Mouse (Mus musculus) liver, embryonic 11.5 days (tissue): ENCODE data around the gene Rps6kb2. TPM values are rescaled to one million over a fixed set of nuclear protein-coding genes. Genes with fewer than 3 reads are reported as not detected.

Source experiments
- ATAC-seq: fragments of 200-750 bp; cut with Nextera tagmentation; replicated peaks from 2 replicates; pipeline ENCODE4 v1.8.0; 2017; ENCODE audit warnings: moderate number of reproducible peaks, mild to moderate bottlenecking, moderate TSS enrichment, moderate library complexity; ENCODE audit not compliant: low FRiP score
- DNase-seq: peaks from one replicate; pipeline ENCODE4 v3.0.0-alpha.2; 2017; ENCODE audit warnings: low spot score
- H3K27ac ChIP-seq: fragments of 300-500 bp; sonication (generic); 2 replicates; pipeline ENCODE4 v1.5.1; 2014; ENCODE audit warnings: mild to moderate bottlenecking, low read depth, low read length, control low read depth
- H3K27me3 ChIP-seq: fragments of 300-500 bp; sonication (generic); replicated peaks from 2 replicates; pipeline ENCODE4 v1.6.1; 2014; ENCODE audit warnings: low read length, mixed read lengths; ENCODE audit not compliant: control insufficient read depth, insufficient read depth
- H3K36me3 ChIP-seq: fragments of 300-500 bp; sonication (generic); 2 replicates; pipeline ENCODE4 v1.6.1; 2014; ENCODE audit warnings: mild to moderate bottlenecking, low read length, moderate library complexity, mixed read lengths; ENCODE audit not compliant: control insufficient read depth, insufficient read depth
- H3K4me1 ChIP-seq: fragments of 300-500 bp; sonication (generic); replicated peaks from 2 replicates; pipeline ENCODE4 v1.6.1; 2014; ENCODE audit warnings: low read length, mixed read lengths; ENCODE audit not compliant: control insufficient read depth, insufficient read depth
- H3K4me2 ChIP-seq: fragments of 300-500 bp; sonication (generic); 2 replicates; pipeline ENCODE4 v1.6.1; 2014; ENCODE audit warnings: mild to moderate bottlenecking, control low read depth, moderate library complexity
- H3K4me3 ChIP-seq: fragments of 300-500 bp; sonication (generic); 2 replicates; pipeline ENCODE4 v1.5.1; 2014; ENCODE audit warnings: low read depth, low read length, control low read depth
- H3K9ac ChIP-seq: fragments of 300-500 bp; sonication (generic); 2 replicates; pipeline ENCODE4 v1.6.1; 2014; ENCODE audit warnings: low read depth, low read length, control low read depth
- H3K9me3 ChIP-seq: fragments of 300-500 bp; sonication (generic); 2 replicates; pipeline ENCODE4 v1.6.1; 2016; ENCODE audit warnings: low read length, inconsistent platforms, mixed read lengths; ENCODE audit not compliant: control insufficient read depth
- WGBS: fragments of 180-500 bp; shearing (Covaris S2); extraction: QIAGEN DNeasy Blood & Tissue Kit; methylation state at CpG from one replicate; pipeline ENCODE4 v1.1.7; 2014; 5-methylcytosine and 5-hydroxymethylcytosine counted together
- polyA plus RNA-seq: library from polyadenylated mRNA; unstranded; fragments of >200 nt; fragmentation: Nextera tagmentation; extraction: Ambion mirVana; gene quantifications from 2 replicates; pipeline ENCODE4 v1.2.1, GENCODE M21; 2014

Rps6kb2 gene
- polyA plus RNA-seq: 41.0 and 53.5 TPM in 2 replicates

DNA sequence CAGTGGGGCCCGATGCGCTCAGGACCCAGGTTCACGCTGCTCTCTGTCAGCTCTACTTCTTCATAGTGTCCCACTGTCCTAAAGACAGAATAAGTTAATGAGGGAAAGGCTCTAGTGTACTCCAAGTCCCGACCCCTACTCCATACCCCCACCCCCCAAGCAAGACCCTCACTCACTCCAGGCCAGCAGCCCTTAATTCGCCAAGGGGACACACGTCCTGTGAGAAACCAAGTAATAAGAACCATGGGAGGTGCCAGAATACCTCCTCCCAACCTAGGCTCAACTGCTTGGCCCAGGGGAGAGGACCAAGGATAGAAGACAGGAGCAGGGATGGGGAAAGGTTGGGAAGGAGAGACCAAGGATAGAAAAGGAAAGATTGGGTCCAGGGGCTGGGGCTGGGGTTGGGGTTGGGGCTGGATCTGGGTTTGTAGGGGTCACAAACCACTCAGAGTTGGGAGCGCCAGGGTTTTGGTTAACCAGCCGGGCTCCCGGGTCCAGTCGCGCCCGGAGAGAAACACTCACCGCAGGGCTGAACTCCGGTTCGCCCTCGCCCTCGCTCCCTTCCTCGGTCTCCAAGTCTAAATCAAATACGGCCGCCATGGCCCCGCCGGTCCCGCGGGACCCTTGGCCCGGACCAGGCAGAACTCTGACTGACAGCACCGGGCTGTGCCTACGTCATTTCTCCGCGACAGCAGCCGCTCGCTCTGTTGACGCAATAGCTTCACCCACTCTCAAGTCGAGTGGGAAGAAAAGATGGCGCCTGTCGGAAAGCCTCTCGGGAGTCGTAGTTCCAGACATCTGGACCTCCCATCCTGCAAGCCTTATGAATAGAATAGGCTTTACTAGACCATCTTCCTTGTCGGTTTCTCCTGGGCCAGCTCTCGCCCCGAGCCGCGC, at the start of gene Rps6kb2:
Gene Rps6kb2, minus strand, starts transcription at position 709 of the 897 bp plus-strand sequence.
- 0 out of 2 replicates have a peak within 1 kb of the TSS, but pooled peaks have one; percentile 22 for H3K27ac ChIP-seq
- no peaks in the 10 kb centered on the region for H3K9me3 ChIP-seq
- peaks cover 7% of the 10 kb centered on the region for H3K4me1 ChIP-seq
- peak within 1 kb of the TSS; percentile 94 for H3K4me2 ChIP-seq
- peak within 1 kb of the TSS; percentile 64 for H3K4me3 ChIP-seq
- DNase-seq (peak; percentile 91), ATAC-seq (peak; percentile 85)
- H3K27me3 ChIP-seq: no peaks in the 10 kb centered on the region
- peaks cover 18% of the 10 kb centered on the region for H3K36me3 ChIP-seq
- H3K9ac ChIP-seq: peak within 1 kb of the TSS; percentile 77
- WGBS: 7% methylated on average over 42 of the region's 42 CpGs

DNA sequence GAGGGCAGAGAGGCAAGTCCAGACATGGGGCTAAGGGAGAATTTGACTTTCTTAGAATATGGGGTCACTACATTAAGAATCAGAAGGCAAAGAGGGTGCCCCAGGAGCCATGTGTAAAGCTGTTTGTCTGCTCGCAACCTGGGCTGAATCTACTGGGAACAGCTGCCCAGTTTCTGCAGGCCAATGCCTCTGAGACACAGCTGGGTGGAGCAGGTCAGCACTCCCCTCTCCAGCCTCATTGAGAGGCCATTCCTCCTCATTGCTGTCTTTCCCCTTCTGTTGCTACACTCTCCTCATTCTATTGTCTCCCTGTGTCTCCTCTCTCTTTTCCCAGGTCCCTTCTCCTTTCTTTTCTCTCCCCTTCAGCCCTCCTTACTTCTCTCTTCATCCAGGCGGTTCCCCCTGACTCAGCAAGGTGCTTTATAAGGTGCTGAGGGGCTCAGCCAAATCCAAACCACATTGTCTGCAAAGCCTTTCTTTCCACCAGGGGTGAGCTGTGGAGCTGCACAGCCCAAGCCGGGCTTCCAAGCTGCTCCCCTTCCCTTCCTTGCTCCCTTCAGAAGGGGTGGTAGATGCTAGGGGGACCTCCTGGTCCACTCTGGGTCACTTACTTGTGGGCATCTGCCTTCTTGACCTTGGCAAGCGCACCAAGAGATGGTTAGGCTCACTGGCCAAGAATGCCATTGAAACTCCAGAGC, 48.9 kb upstream of the Rps6kb2 start:
- H3K27ac ChIP-seq: no peak overlapping the region
- no peaks in the 10 kb centered on the region for H3K9me3 ChIP-seq
- peaks cover 77% of the 10 kb centered on the region for H3K27me3 ChIP-seq
- H3K4me3 ChIP-seq: no peak overlapping the region
- no peak overlapping the region for H3K9ac ChIP-seq
- H3K4me1 ChIP-seq: peaks cover 29% of the 10 kb centered on the region
- no peaks in the 10 kb centered on the region for H3K36me3 ChIP-seq
- no peak overlapping the region for H3K4me2 ChIP-seq
- DNase-seq (no peak), ATAC-seq (no peak)
- WGBS: 40% methylated on average over 4 of the region's 4 CpGs

DNA sequence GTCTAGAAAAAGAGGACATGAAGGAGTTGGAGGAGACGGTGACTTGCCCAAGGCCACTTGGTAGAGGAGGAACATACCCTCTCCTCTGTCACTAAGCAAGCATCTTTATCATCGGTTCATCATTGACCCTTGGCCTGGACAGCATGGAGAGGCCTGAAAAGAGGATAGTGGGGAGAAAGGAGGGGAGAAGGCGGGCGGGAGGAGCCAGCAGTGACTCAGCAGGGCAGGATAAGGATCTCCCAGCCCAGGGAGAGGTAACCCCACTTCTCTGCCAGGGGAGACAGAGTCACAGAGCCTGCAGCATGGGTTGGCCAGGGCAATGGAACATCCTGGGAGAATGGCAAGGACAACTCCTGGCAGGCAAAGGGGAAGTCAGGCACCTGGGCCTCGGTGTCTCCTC, 45.4 kb upstream of the Rps6kb2 start:
- Histone ChIP-seq H3K27ac (no peak overlapping the region), H3K4me2 (no peak overlapping the region), H3K27me3 (peaks cover 48% of the 10 kb centered on the region), H3K36me3 (no peaks in the 10 kb centered on the region), H3K9ac (no peak overlapping the region), H3K4me3 (no peak overlapping the region), H3K9me3 (no peaks in the 10 kb centered on the region), H3K4me1 (peaks cover 5% of the 10 kb centered on the region)
- DNase-seq (no peak), ATAC-seq (no peak)
- WGBS: 58% methylated on average over 5 of the region's 5 CpGs

DNA sequence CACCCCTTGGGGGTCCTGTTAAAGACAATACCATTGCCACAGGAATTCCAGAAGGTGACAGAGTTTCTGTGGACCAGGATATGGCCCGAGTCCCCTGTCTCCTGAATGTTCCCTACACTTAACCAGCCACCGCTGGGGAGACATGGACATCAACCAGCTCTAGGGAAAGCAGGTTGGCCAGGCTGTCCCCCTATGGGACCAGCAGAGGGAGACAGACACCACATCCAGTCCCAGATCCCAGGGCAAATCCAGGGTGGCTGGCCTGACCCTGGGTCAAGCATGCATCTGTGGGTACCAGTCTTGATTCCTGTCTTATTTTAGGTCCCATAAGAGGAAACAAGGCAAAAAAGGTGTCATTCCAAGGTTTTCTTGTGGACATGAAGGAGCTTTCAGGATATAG, 43.8 kb upstream of the Rps6kb2 start:
- no peak for DNase-seq
- Histone ChIP-seq H3K4me3 (no peak overlapping the region), H3K4me2 (no peak overlapping the region), H3K27me3 (peaks cover 32% of the 10 kb centered on the region), H3K4me1 (peaks cover 9% of the 10 kb centered on the region), H3K9me3 (no peaks in the 10 kb centered on the region), H3K27ac (no peak overlapping the region), H3K36me3 (no peaks in the 10 kb centered on the region), H3K9ac (no peak overlapping the region)
- 0% methylated on average over 2 of the region's 2 CpGs for WGBS
- peak; percentile 60; the same call in 1 of the 2 replicates for ATAC-seq

DNA sequence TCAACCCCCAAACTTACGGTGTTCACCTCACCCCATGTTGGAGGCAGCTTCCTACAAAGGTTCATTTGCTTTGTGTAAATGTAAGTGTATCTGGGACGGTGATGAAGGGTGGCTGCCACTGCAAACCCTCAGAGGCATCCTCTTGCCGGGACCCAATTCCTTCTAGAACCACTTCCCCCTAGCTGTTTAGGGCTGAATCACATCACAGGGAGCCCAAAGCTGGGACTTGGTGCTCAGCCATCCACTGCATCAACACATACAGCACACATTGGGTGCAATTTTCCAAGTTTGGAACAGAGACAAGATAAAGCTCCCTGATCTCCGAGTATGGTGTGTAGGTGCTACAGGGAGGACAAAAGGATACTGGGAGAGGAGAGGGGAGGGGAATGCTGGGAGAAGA, 41.7 kb upstream of the Rps6kb2 start:
- H3K36me3 ChIP-seq: no peaks in the 10 kb centered on the region; the same call in 1 of the 2 replicates
- H3K27ac ChIP-seq: no peak overlapping the region
- 59% methylated on average over 3 of the region's 4 CpGs for WGBS
- no peak overlapping the region for H3K9ac ChIP-seq
- no peaks in the 10 kb centered on the region for H3K9me3 ChIP-seq
- peaks cover 14% of the 10 kb centered on the region for H3K27me3 ChIP-seq
- ATAC-seq: no peak
- peaks cover 19% of the 10 kb centered on the region for H3K4me1 ChIP-seq
- no peak overlapping the region for H3K4me2 ChIP-seq
- no peak for DNase-seq
- H3K4me3 ChIP-seq: no peak overlapping the region

DNA sequence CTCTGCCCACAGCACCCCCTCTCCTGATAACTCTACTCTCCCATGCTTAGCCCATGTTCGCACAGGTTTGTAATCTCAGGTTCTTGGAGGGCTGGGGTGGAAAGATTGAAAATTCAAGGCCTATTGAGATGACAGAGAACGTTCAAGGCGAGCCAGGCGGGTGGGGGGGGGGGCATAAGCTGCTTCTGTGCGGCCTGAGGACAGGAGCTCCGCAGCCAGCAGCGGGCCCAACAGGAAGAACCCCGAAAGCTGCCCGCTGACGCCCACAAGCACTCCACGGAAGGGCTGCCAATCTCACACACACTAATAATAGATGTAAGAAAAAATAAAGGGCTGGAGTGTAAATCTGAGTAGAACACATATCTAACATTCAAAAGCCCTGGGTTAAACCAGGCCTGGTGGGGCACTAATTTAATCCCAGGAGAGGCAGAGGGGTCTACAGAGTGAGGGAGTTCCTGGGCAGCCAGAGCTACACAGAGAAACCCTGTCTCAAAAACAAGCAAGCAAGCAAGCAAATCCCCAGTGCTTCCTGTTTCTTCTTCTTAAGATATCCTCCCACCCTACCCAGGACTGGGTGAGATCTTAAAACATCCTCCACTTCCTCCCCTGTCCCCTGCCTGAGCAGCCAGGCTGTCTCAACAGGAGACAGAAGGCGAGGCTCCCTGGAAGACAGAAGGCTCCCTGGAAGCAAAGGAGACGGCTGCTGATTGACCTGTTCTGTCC, 40.6 kb upstream of the Rps6kb2 start:
- Histone ChIP-seq H3K4me3 (no peak overlapping the region), H3K36me3 (peaks cover 5% of the 10 kb centered on the region; the same call in 1 of the 2 replicates), H3K27me3 (peaks cover 6% of the 10 kb centered on the region; the same call in 1 of the 2 replicates), H3K9ac (no peak overlapping the region), H3K9me3 (no peaks in the 10 kb centered on the region), H3K4me2 (no peak overlapping the region), H3K4me1 (peaks cover 19% of the 10 kb centered on the region), H3K27ac (0 out of 2 replicates have a peak overlapping the region, but pooled peaks have one; percentile 13)
- 51% methylated on average over 13 of the region's 13 CpGs for WGBS
- no peak for DNase-seq
- ATAC-seq: no peak

DNA sequence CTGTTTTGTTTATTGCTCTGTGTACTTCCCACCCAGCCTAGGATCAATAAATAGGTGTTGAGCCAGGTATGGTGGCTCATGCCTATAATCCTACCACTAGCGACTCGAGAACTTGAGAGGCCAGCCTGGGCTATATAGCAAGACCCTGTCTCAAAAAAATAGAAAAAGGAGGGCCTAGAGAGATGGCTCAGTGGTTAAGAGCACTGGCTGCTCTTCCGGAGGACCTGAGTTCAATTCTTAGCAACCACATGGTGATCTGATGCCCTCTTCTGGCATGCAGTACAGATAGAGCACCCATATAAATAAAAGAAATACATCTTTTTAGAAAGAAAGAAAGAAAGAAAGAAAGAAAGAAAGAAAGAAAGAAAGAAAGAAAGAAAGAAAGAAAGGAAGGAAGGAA, 40.0 kb upstream of the Rps6kb2 start:
- ATAC-seq (no peak), DNase-seq (no peak)
- 51% methylated on average over 3 of the region's 3 CpGs for WGBS
- H3K4me2 ChIP-seq: no peak overlapping the region
- no peak overlapping the region for H3K9ac ChIP-seq
- peaks cover 19% of the 10 kb centered on the region for H3K4me1 ChIP-seq
- no peaks in the 10 kb centered on the region for H3K9me3 ChIP-seq
- H3K36me3 ChIP-seq: peaks cover 6% of the 10 kb centered on the region; the same call in 1 of the 2 replicates
- H3K27ac ChIP-seq: peak overlapping the region; percentile 28; the same call in 1 of the 2 replicates
- no peak overlapping the region for H3K4me3 ChIP-seq
- peaks cover 6% of the 10 kb centered on the region; the same call in 1 of the 2 replicates for H3K27me3 ChIP-seq

DNA sequence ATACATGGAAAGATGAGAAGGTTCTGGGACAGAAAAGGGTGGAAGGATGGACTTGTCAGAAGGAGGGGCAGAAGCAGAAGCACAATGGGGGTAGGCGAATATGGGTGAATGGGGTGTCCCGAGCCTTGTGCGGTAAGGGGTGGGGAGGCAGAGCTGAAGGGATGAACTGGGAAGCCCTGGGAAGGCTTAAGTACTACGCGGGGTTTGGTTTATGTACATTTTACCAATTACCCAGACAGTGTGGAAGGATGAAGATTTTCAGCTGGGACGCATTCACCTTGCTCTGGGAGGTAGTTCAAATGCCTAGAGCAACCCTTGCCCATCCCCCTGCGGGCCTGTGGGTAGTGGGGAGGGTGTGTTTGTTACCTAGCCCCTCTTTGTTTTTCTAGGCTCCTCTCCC, 39.0 kb upstream of the Rps6kb2 start:
- Histone ChIP-seq H3K27ac (peak overlapping the region; percentile 84; the same call in 1 of the 2 replicates), H3K4me2 (peak overlapping the region; percentile 94), H3K4me1 (peaks cover 19% of the 10 kb centered on the region), H3K9me3 (no peaks in the 10 kb centered on the region), H3K4me3 (peak overlapping the region; percentile 84), H3K36me3 (peaks cover 7% of the 10 kb centered on the region; the same call in 1 of the 2 replicates), H3K27me3 (peaks cover 6% of the 10 kb centered on the region; the same call in 1 of the 2 replicates), H3K9ac (peak overlapping the region; percentile 80)
- ATAC-seq: no peak
- no peak for DNase-seq
- WGBS: 34% methylated on average over 7 of the region's 7 CpGs
